ENCODE assay signal across 25 mouse cellular contexts in the genomic region with DNA sequence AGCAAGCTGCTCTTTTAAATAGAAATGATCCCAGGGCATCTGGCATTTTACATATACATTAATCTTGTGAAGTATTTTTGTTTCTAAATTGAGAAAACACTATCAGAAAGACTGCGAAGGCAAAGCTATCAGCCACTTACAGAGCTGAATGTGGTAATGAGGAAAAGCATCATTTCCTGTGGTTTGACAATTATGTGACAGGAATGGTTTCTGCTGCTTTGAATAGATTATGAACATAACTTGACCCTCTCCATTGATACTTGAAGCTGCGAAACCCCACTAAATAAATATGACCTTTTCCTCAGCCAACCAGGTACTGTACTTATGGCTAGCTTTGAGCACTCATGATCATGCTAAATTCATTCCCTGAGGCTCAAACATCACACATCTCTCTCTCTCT. TPM values are rescaled to one million over a fixed set of nuclear protein-coding genes. Genes with fewer than 3 reads are reported as not detected.
DNase-seq lines count a peak whose midpoint lies in the region; ATAC-seq and TF ChIP-seq lines count a peak whose summit lies in the region.
"Had no signal": no experiment of that assay in that cellular context is flagged by ENCODE, and none has a peak within 500 bp of the region (broad histone marks: within the 10 kb centered on the region; RNA-seq: fewer than 3 reads in every experiment).

No protein-coding gene starts in this region.

- H3K9ac ChIP-seq in hindbrain, embryonic 14.5 days = no peak overlapping the region
- H3K9ac ChIP-seq in midbrain, embryonic 15.5 days = no peak overlapping the region
- H3K9ac ChIP-seq: hindbrain, embryonic 13.5 days; liver, embryonic 13.5 days; lung, embryonic 14.5 days; midbrain, embryonic 13.5 days had no signal

- TF ChIP-seq CTCF in spleen, adult 2 months (IDR thresholded peaks at IDR 0.05; ENCODE audit: extremely low read depth, insufficient read depth, insufficient read length, insufficient replicate concordance) = no peak

- H3K4me2 ChIP-seq in hindbrain, embryonic 14.5 days (replicated peaks) = no peak overlapping the region
- no peak overlapping the region for H3K4me2 ChIP-seq in midbrain, embryonic 15.5 days
- H3K4me2 ChIP-seq: heart, embryonic 11.5 days; hindbrain, embryonic 13.5 days; liver, embryonic 13.5 days; lung, embryonic 14.5 days; midbrain, embryonic 13.5 days had no signal

- ATAC-seq in granulocyte monocyte progenitor cell, adult 5-6 weeks (replicated peaks; ENCODE audit: poor library complexity, severe bottlenecking) = peak; percentile 55
- peak; percentile 51 for ATAC-seq in megakaryocyte-erythroid progenitor cell, adult 5-6 weeks (replicated peaks; ENCODE audit: low FRiP score, low TSS enrichment, poor library complexity, severe bottlenecking)
- ATAC-seq in hindbrain, embryonic 14.5 days (ENCODE audit: low FRiP score) = no peak
- ATAC-seq in midbrain, embryonic 15.5 days (replicated peaks) = no peak
- ATAC-seq: intestine, embryonic 16.5 days; midbrain, embryonic 13.5 days had no signal

- peak overlapping the region; percentile 60; the same call in 1 of the 2 replicates for H3K27ac ChIP-seq in spleen, adult 2 months (ENCODE audit: insufficient read depth, low read length)
- H3K27ac ChIP-seq in hindbrain, embryonic 14.5 days = no peak overlapping the region
- H3K27ac ChIP-seq in midbrain, embryonic 15.5 days = no peak overlapping the region
- H3K27ac ChIP-seq: hindbrain, embryonic 13.5 days; liver, embryonic 13.5 days; midbrain, embryonic 13.5 days had no signal

- no peaks in the 10 kb centered on the region; the same call in 1 of the 2 replicates for H3K36me3 ChIP-seq in spleen, adult 2 months (ENCODE audit: control insufficient read depth, insufficient read depth, low read length)
- peaks cover under 1% of the 10 kb centered on the region; the same call in 1 of the 2 replicates for H3K36me3 ChIP-seq in hindbrain, embryonic 14.5 days (replicated peaks; ENCODE audit: control insufficient read depth, insufficient read depth)
- H3K36me3 ChIP-seq in midbrain, embryonic 15.5 days (replicated peaks) = no peaks in the 10 kb centered on the region
- H3K36me3 ChIP-seq: hindbrain, embryonic 13.5 days; liver, embryonic 13.5 days; midbrain, embryonic 13.5 days had no signal

- no peak overlapping the region for H3K4me3 ChIP-seq in spleen, adult 2 months (ENCODE audit: extremely low read depth, insufficient read depth, insufficient read length)
- no peak overlapping the region for H3K4me3 ChIP-seq in hindbrain, embryonic 14.5 days (replicated peaks; ENCODE audit: low read length)
- no peak overlapping the region for H3K4me3 ChIP-seq in midbrain, embryonic 15.5 days
- H3K4me3 ChIP-seq: hindbrain, embryonic 13.5 days; liver, embryonic 13.5 days; midbrain, embryonic 13.5 days; myocyte had no signal

- H3K9me3 ChIP-seq in hindbrain, embryonic 14.5 days (ENCODE audit: control insufficient read depth, low read length) = no peaks in the 10 kb centered on the region
- no peaks in the 10 kb centered on the region for H3K9me3 ChIP-seq in midbrain, embryonic 15.5 days
- H3K9me3 ChIP-seq: hindbrain, embryonic 13.5 days; liver, embryonic 13.5 days; midbrain, embryonic 13.5 days had no signal

- no peak for TF ChIP-seq POLR2A in spleen, adult 2 months (IDR thresholded peaks at IDR 0.05; ENCODE audit: low read depth, low read length)

- 38% methylated on average over 2 of the region's 2 CpGs for WGBS in spleen, adult 2 months
- 91% methylated on average over 2 of the region's 2 CpGs for WGBS in hindbrain, embryonic 14.5 days
- WGBS in midbrain, embryonic 15.5 days = 93% methylated on average over 2 of the region's 2 CpGs

- no peak for DNase-seq in spleen, adult 2 months (ENCODE audit: low read depth in 1 of 2, low spot score in 2 of 2)
- no peak for DNase-seq in spleen, adult 18-20 months
- no peak for DNase-seq in hindbrain, embryonic 14.5 days (ENCODE audit: low spot score)
- DNase-seq in frontal cortex, postnatal 25 days (ENCODE audit: low spot score in 2 of 2) = no peak
- DNase-seq in left cerebral cortex, adult 11 months (ENCODE audit: low spot score) = no peak
- DNase-seq: adrenal gland, postnatal 25 days; B cell, adult 2 months; cerebellum, adult 18-20 months; cerebellum, postnatal 36 days; gastrocnemius, postnatal 25 days; heart, postnatal 10 days; kidney, postnatal 4 days; layer of hippocampus, adult 9-11 months; liver, embryonic 13.5 days; lung, embryonic 14.5 days; lung, postnatal 4 days; thymus, adult 18-20 months had no signal

- no peaks in the 10 kb centered on the region for H3K27me3 ChIP-seq in spleen, adult 2 months (ENCODE audit: control insufficient read depth, insufficient read depth, low read length)
- H3K27me3 ChIP-seq in hindbrain, embryonic 14.5 days (ENCODE audit: control insufficient read depth, insufficient read depth, low read length) = peaks cover 26% of the 10 kb centered on the region
- H3K27me3 ChIP-seq in midbrain, embryonic 15.5 days (replicated peaks) = peaks cover 18% of the 10 kb centered on the region

- peaks cover 7% of the 10 kb centered on the region; the same call in 1 of the 2 replicates for H3K4me1 ChIP-seq in spleen, adult 2 months (ENCODE audit: control insufficient read depth, insufficient read depth, insufficient read length)
- peaks cover 2% of the 10 kb centered on the region; the same call in 1 of the 2 replicates for H3K4me1 ChIP-seq in hindbrain, embryonic 14.5 days (replicated peaks; ENCODE audit: control insufficient read depth, insufficient read depth, low read length)
- 0 out of 2 replicates have a peak, but pooled peaks cover 5% of the 10 kb centered on the region for H3K4me1 ChIP-seq in midbrain, embryonic 15.5 days
- H3K4me1 ChIP-seq: hindbrain, embryonic 13.5 days; liver, embryonic 13.5 days had no signal

RNA-seq across cellular contexts. Expression of gene Tmsb4x, which starts 7.8 kb away (rescaled TPM):
- polyA plus RNA-seq in spleen, adult 2 months (2012; rRNA removed) = 327 and 363 TPM in 2 replicates
- 2,489 and 3,033 TPM in 2 replicates for total RNA-seq in granulocyte monocyte progenitor cell, adult 5-6 weeks (2014; fragmentation: Nextera tagmentation)
- 1,767 and 2,018 TPM in 2 replicates for total RNA-seq in granulocyte monocyte progenitor cell, adult 5-6 weeks (2017)
- total RNA-seq in megakaryocyte-erythroid progenitor cell, adult 5-6 weeks (2014; fragmentation: Nextera tagmentation) = 237 and 370 TPM in 2 replicates
- 226 and 321 TPM in 2 replicates for total RNA-seq in megakaryocyte-erythroid progenitor cell, adult 5-6 weeks (2017)
- 4,629 and 5,303 TPM in 2 replicates for polyA plus RNA-seq in hindbrain, embryonic 14.5 days (2014; fragmentation: Nextera tagmentation; extraction: Ambion mirVana)
- polyA plus RNA-seq in midbrain, embryonic 15.5 days (2015; fragmentation: Nextera tagmentation; extraction: Ambion mirVana) = 4,195 and 4,308 TPM in 2 replicates

Comparison
In these comparisons a context has a peak if more than half of its experiments do, and no peak if none do; other contexts are left out.
1. ATAC-seq: peak in granulocyte monocyte progenitor cell, adult 5-6 weeks (single experiment) and megakaryocyte-erythroid progenitor cell, adult 5-6 weeks (single experiment); none in hindbrain, embryonic 14.5 days (single experiment) and midbrain, embryonic 15.5 days (single experiment).
2. RNA of gene Tmsb4x, which starts 7.8 kb away (polyA plus RNA-seq): 4,629 to 5,303 TPM in hindbrain, embryonic 14.5 days and 4,195 to 4,308 TPM in midbrain, embryonic 15.5 days; 327 to 363 TPM in spleen, adult 2 months; every median in the first group is over 10 times any median in the second.